Mouse (Mus musculus) testis, adult 2 months (tissue): ENCODE measurements around the gene Pkp4. TPM values are rescaled to one million over a fixed set of nuclear protein-coding genes. Genes with fewer than 3 reads are reported as not detected.

Experiments used
- H3K27ac ChIP-seq: fragments of 200-500 bp; 2 replicates; pipeline ENCODE4 v1.5.1; 2012; ENCODE audit warnings: low read depth, low read length; ENCODE audit not compliant: control insufficient read depth, insufficient read depth
- H3K27me3 ChIP-seq: fragments of 200-500 bp; 2 replicates; pipeline ENCODE4 v1.6.1; 2012; ENCODE audit warnings: mild to moderate bottlenecking, low read length, moderate library complexity; ENCODE audit not compliant: control insufficient read depth, insufficient read depth
- H3K36me3 ChIP-seq: fragments of 200-500 bp; 2 replicates; pipeline ENCODE4 v1.6.1; 2012; ENCODE audit warnings: mild to moderate bottlenecking, low read length; ENCODE audit not compliant: control insufficient read depth, insufficient read depth
- H3K4me1 ChIP-seq: fragments of 200-500 bp; 2 replicates; pipeline ENCODE4 v1.6.1; 2012; ENCODE audit warnings: low read length; ENCODE audit not compliant: control insufficient read depth, insufficient read depth
- H3K4me3 ChIP-seq: fragments of 200-500 bp; 2 replicates; pipeline ENCODE4 v1.5.1; 2012; ENCODE audit warnings: low read depth, mild to moderate bottlenecking, low read length, moderate library complexity, mixed read lengths; ENCODE audit not compliant: control insufficient read depth
- CTCF ChIP-seq: fragments of 200-500 bp; IDR thresholded peaks from 2 replicates; pipeline ENCODE4 v1.5.1; 2012; ENCODE audit warnings: low read depth, mild to moderate bottlenecking, inconsistent platforms, low read length, moderate library complexity; ENCODE audit not compliant: control insufficient read depth, insufficient read depth, insufficient replicate concordance
- POLR2A ChIP-seq: fragments of 200-500 bp; IDR thresholded peaks from 2 replicates; pipeline ENCODE4 v1.6.1; 2012; ENCODE audit warnings: low read depth, mild to moderate bottlenecking, inconsistent platforms, low read length, moderate library complexity; ENCODE audit not compliant: control insufficient read depth
- polyA plus RNA-seq: library from polyadenylated mRNA; depleted of rRNA; stranded (reverse); fragments of >200 nt; gene quantifications from 2 replicates; pipeline ENCODE4 v1.2.3, GENCODE M21; 2012

Pkp4 gene
- polyA plus RNA-seq, 1 experiment, result 9.4 TPM

DNA sequence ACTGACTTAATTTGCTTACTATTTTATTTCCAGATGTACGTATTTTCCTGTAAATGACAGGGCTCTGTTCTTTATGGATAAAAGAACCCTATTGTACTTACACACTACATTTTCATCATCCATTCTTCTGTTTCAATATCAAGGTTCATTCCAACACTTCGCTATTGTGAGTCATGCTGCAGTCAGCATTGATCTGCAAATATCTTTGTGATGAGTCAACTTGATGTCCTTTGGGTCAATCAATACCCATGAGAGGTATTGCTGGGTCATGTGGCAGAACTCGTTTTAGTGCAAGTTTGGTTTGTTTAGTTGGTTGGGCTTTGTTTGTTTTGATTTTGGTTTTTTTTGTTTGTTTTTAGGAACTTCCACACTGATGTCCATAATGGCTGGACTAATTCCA, 88.2 kb downstream of the Pkp4 start:
- H3K4me3 ChIP-seq, result no peak overlapping the region
- H3K4me1 ChIP-seq, result no peaks in the 10 kb centered on the region
- H3K27me3 ChIP-seq, result no peaks in the 10 kb centered on the region
- H3K36me3 ChIP-seq, result no peaks in the 10 kb centered on the region
- TF ChIP-seq POLR2A (no peak), CTCF (no peak)
- H3K27ac ChIP-seq, result no peak overlapping the region

DNA sequence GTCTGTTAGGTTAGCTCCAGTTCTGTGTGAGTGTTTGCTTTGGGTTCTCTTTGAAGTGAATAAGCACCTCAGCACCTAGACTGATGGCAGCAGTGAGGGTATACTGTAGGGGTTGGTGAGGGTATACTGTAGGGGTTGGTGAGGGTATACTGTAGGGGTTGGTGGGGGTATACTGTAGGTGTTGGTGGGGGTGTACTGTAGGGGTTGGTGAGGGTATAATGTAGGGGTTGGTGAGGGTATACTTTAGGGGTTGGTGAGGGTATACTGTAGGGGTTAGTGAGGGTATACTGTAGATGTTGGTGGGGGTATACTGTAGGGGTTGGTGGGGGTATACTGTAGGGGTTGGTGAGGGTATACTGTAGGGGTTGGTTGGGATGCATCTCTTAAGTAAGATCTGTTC, 92.2 kb downstream of the Pkp4 start:
- H3K36me3 ChIP-seq, result no peaks in the 10 kb centered on the region
- no peaks in the 10 kb centered on the region for H3K4me1 ChIP-seq
- no peak overlapping the region for H3K27ac ChIP-seq
- no peak for TF ChIP-seq POLR2A
- TF ChIP-seq CTCF, result no peak
- H3K27me3 ChIP-seq, result no peaks in the 10 kb centered on the region
- H3K4me3 ChIP-seq, result no peak overlapping the region

- no peak for TF ChIP-seq POLR2A
- TF ChIP-seq CTCF, result no peak
- Histone ChIP-seq H3K4me1 (no peaks in the 10 kb centered on the region), H3K4me3 (no peak overlapping the region), H3K27me3 (no peaks in the 10 kb centered on the region), H3K27ac (no peak overlapping the region), H3K36me3 (no peaks in the 10 kb centered on the region)
Measured at GRCm38 (mm10) chr2:59253435-59253834, 92.8 kb downstream of the Pkp4 start.

DNA sequence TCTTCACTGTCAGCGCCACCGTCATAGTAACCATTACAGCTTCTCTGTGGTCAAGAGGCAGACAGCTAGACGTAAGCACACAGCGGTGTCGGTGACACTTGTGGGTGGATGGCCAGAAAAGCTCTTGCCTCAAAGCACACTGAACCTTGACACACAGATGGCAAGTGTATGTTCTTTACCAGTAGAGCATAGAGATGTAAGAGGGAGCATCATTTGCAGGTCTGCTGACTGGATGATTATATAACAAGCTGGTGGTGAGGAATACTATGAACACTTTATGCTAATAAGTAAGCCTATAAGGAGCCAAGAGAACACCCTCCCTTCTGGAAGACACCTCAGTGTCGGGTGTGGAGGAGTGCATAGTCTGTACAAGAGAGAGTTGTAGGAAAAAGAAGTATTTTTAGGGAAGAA, 98.2 kb downstream of the Pkp4 start:
- H3K27me3 ChIP-seq, result no peaks in the 10 kb centered on the region

GRCm38 (mm10) chr2:59259346-59259745, 98.7 kb downstream of the Pkp4 start:
- Histone ChIP-seq H3K36me3 (no peaks in the 10 kb centered on the region), H3K4me3 (no peak overlapping the region), H3K27me3 (no peaks in the 10 kb centered on the region), H3K27ac (no peak overlapping the region), H3K4me1 (no peaks in the 10 kb centered on the region)
- TF ChIP-seq POLR2A, result no peak
- TF ChIP-seq CTCF, result no peak

More for the DNA sequence above, 98.2 kb downstream of the Pkp4 start:
- Histone ChIP-seq H3K36me3 (no peaks in the 10 kb centered on the region), H3K27ac (no peak overlapping the region), H3K4me1 (no peaks in the 10 kb centered on the region), H3K4me3 (no peak overlapping the region)
- TF ChIP-seq CTCF (no peak), POLR2A (no peak)

DNA sequence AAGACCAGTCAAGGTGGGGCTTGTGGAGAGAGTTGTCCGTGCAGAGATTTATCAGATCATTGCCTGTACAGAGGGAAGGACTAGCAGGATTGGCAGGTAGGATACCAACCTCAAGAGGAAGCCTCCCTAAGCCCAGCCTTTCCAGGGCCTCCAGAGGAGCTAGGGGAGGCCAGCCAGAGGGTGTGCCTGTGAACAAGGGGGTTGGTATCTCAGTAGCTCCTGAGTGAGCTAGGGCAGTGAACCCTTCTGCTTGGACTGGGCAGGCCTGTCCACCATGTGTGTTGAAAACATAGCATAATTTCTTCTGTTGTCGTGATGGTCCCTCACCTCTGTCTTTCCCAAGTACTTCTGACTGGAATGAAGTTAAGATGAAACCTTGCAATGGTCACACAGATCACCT, 100.6 kb downstream of the Pkp4 start:
- no peak overlapping the region for H3K27ac ChIP-seq
- H3K4me3 ChIP-seq, result no peak overlapping the region
- H3K27me3 ChIP-seq, result no peaks in the 10 kb centered on the region
- no peaks in the 10 kb centered on the region for H3K36me3 ChIP-seq
- H3K4me1 ChIP-seq, result no peaks in the 10 kb centered on the region
- TF ChIP-seq POLR2A, result no peak
- TF ChIP-seq CTCF, result no peak

DNA sequence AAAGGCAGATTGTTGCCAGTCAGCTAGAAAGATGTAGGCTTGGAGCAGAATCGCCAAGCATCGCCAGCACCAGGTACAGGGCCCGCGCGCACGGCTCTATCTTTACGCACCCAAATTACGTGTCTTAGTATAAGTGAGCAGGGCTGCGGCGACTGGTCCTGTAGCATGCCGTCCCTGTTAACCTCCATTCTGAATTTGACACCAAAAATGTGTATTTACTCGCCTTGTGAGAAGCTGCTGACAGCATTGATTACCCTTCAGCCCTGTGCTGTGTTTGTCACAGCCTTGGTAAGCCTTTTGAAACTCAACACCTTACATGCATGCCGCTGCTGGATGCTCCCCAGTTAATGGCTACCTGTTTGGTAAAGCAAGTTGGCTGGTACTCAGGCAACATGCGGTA, 105.8 kb downstream of the Pkp4 start:
- TF ChIP-seq POLR2A (no peak), CTCF (no peak)
- no peaks in the 10 kb centered on the region for H3K4me1 ChIP-seq
- no peaks in the 10 kb centered on the region for H3K36me3 ChIP-seq
- H3K4me3 ChIP-seq, result no peak overlapping the region
- H3K27me3 ChIP-seq, result no peaks in the 10 kb centered on the region
- no peak overlapping the region for H3K27ac ChIP-seq

- TF ChIP-seq POLR2A (no peak), CTCF (no peak)
- Histone ChIP-seq H3K36me3 (no peaks in the 10 kb centered on the region), H3K27me3 (no peaks in the 10 kb centered on the region), H3K27ac (no peak overlapping the region), H3K4me3 (no peak overlapping the region), H3K4me1 (no peaks in the 10 kb centered on the region)
Measured at GRCm38 (mm10) chr2:59271835-59272234, 111.2 kb downstream of the Pkp4 start.
